In the genomic region with DNA sequence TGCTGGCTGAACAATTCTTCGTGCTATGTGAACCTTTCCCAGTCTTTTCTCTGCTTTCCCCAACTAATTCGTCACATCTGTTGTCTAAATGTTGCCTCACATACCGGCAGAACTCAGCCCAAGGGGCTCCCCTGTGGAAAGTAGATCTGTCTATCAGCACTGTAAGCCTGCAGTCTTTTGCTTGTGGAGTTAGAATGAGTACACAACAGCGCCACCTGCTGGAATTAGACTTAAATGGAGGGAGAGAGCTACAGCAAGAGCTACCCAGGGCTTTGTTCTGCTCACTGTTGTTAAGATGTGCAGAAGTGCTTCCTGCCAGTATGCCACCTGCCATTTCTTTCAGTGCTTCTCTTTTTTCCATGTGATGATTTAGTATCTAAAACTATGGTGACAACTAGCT, we compare ENCODE assay signal across 9 mouse cellular contexts.
DNase-seq lines count a peak whose midpoint lies in the region; ATAC-seq and TF ChIP-seq lines count a peak whose summit lies in the region.
"Had no signal": no experiment of that assay in that cellular context is flagged by ENCODE, and none has a peak within 500 bp of the region (broad histone marks: within the 10 kb centered on the region; RNA-seq: fewer than 3 reads in every experiment).

No protein-coding gene starts in this region.

- DNase-seq in B cell, adult 2 months = peak; percentile 49 to 53
- DNase-seq in adrenal gland, postnatal 25 days = peak; percentile 61
- peak; percentile 94 for DNase-seq in embryonic facial prominence, embryonic 11.5 days (ENCODE audit: low spot score)
- DNase-seq in heart, postnatal 14 days = peak; percentile 48 to 74
- DNase-seq in large intestine, adult 2 months (ENCODE audit: low read depth, low spot score) = peak; percentile 31
- peak; percentile 20 for DNase-seq in lung, adult 2 months
- peak; percentile 30 for DNase-seq in ovary, postnatal 36 days (ENCODE audit: low spot score)
- DNase-seq in thymus, postnatal 36 days = peak; percentile 21 to 34

- no peak overlapping the region for H3K4me2 ChIP-seq in embryonic facial prominence, embryonic 11.5 days (ENCODE audit: low read depth, low read length)

- 0 out of 2 replicates have a peak, but pooled peaks have one; percentile 17 for TF ChIP-seq CTCF in lung, adult 2 months (IDR thresholded peaks at IDR 0.05; ENCODE audit: insufficient read depth, low read length)

- H3K36me3 ChIP-seq in embryonic facial prominence, embryonic 11.5 days (replicated peaks; ENCODE audit: control insufficient read depth, insufficient read depth, low read depth, low read length) = no peaks in the 10 kb centered on the region

- no peak overlapping the region for H3K9ac ChIP-seq in embryonic facial prominence, embryonic 11.5 days (replicated peaks; ENCODE audit: low read length)

- H3K27me3 ChIP-seq in embryonic facial prominence, embryonic 11.5 days (ENCODE audit: control insufficient read depth, insufficient read depth, low read length) = no peaks in the 10 kb centered on the region

- ATAC-seq in embryonic facial prominence, embryonic 11.5 days (replicated peaks; ENCODE audit: insufficient number of reproducible peaks, low FRiP score, low TSS enrichment, low read depth) = peak; percentile 89

- H3K9me3 ChIP-seq in embryonic facial prominence, embryonic 11.5 days (replicated peaks; ENCODE audit: control insufficient read depth, low read length) = no peaks in the 10 kb centered on the region

- no peak for TF ChIP-seq POLR2A in lung, adult 2 months (IDR thresholded peaks at IDR 0.05; ENCODE audit: borderline replicate concordance, extremely low read depth, low read depth, low read length)

- H3K27ac ChIP-seq in embryonic facial prominence, embryonic 11.5 days (replicated peaks; ENCODE audit: low read depth, low read length) = no peak overlapping the region

- H3K4me1 ChIP-seq in embryonic facial prominence, embryonic 11.5 days (ENCODE audit: control insufficient read depth, insufficient read depth, low read length) = no peaks in the 10 kb centered on the region
- no peaks in the 10 kb centered on the region for H3K4me1 ChIP-seq in lung, adult 2 months (ENCODE audit: control insufficient read depth, insufficient read depth, low read length)

- WGBS in embryonic facial prominence, embryonic 11.5 days = 4% methylated on average over 4 of the region's 4 CpGs
- 22% methylated on average over 4 of the region's 4 CpGs for WGBS in large intestine, adult 2 months
- 15% methylated on average over 4 of the region's 4 CpGs for WGBS in lung, adult 2 months

- intact Hi-C loops in heart, postnatal 14 days (cut with DNase I) = no loop called here

- no peak overlapping the region for H3K4me3 ChIP-seq in embryonic facial prominence, embryonic 11.5 days (ENCODE audit: low read depth, low read length)
- H3K4me3 ChIP-seq in lung, adult 2 months (replicated peaks; ENCODE audit: extremely low read depth, low read depth, low read length) = no peak overlapping the region
- H3K4me3 ChIP-seq: erythroblast, embryonic 14.5 days had no signal

Comparison
In these comparisons a context has a peak if more than half of its experiments do, and no peak if none do; other contexts are left out.
1. DNase-seq: peak in every context shown above with its lines; median percentile 94 in embryonic facial prominence, embryonic 11.5 days; 61 in adrenal gland, postnatal 25 days; 61 in heart, postnatal 14 days; 51 in B cell, adult 2 months; 31 in large intestine, adult 2 months; 30 in ovary, postnatal 36 days; 28 in thymus, postnatal 36 days; 20 in lung, adult 2 months.